Mouse (Mus musculus) CD8-positive naive resting alpha-beta T cell, adult 2 months (primary cell): ENCODE data around the gene Tut4.

Experiments
- DNase-seq, 2 experiments: peaks; one replicate each; pipeline ENCODE4 v3.0.0; 2022; ENCODE audit warnings: low read depth in 2 of 2, low spot score in 2 of 2

The Tut4 gene

GRCm38 (mm10) chr4:108484230-108484629, 25.0 kb downstream of the Tut4 start:
- no peak for DNase-seq

GRCm38 (mm10) chr4:108503023-108503422, 43.8 kb downstream of the Tut4 start:
- no peak for DNase-seq

- no peak for DNase-seq
Measured at GRCm38 (mm10) chr4:108539701-108540100, 80.5 kb downstream of the Tut4 start.

- DNase-seq: no peak
Measured at GRCm38 (mm10) chr4:108565026-108565425, 105.8 kb downstream of the Tut4 start.

GRCm38 (mm10) chr4:108572644-108573043, 113.4 kb downstream of the Tut4 start:
- no peak for DNase-seq

GRCm38 (mm10) chr4:108578840-108579742, 119.9 kb downstream of the Tut4 start, which contains the start of the genes Prpf38a and Orc1:
Prpf38a (minus strand) TSS chr4:108579336.
Orc1 (plus strand) TSS chr4:108579423.
- DNase-seq: peak; percentile 96 to 99

- DNase-seq: no peak
Measured at GRCm38 (mm10) chr4:108579743-108580411, 120.7 kb downstream of the Tut4 start.

GRCm38 (mm10) chr4:108593376-108593775, 134.2 kb downstream of the Tut4 start:
- no peak for DNase-seq

GRCm38 (mm10) chr4:108595785-108596184, 136.6 kb downstream of the Tut4 start:
- no peak for DNase-seq

GRCm38 (mm10) chr4:108598306-108598705, 139.1 kb downstream of the Tut4 start:
- DNase-seq: no peak

GRCm38 (mm10) chr4:108601870-108602269, 142.6 kb downstream of the Tut4 start:
- no peak for DNase-seq

- DNase-seq: no peak
Measured at GRCm38 (mm10) chr4:108608651-108609050, 149.4 kb downstream of the Tut4 start.
